Mouse (Mus musculus) kidney, embryonic 16.5 days (tissue): ENCODE results near the gene Tsfm. TPM values are rescaled to one million over a fixed set of nuclear protein-coding genes. Genes with fewer than 3 reads are reported as not detected.
A peak's percentile ranks its signal among the peaks of the same experiment; 100 is the strongest.

Experiments
- ATAC-seq: fragments of 200-750 bp; cut with Nextera tagmentation; 2 replicates; pipeline ENCODE4 v1.8.0; 2017; ENCODE audit warnings: moderate TSS enrichment; ENCODE audit not compliant: low FRiP score, low TSS enrichment
- H3K27ac ChIP-seq: fragments of 300-500 bp; sonication (generic); 2 replicates; pipeline ENCODE4 v1.5.1; 2014; ENCODE audit warnings: low read length
- H3K27me3 ChIP-seq: fragments of 300-500 bp; sonication (generic); 2 replicates; pipeline ENCODE4 v1.6.1; 2014; ENCODE audit warnings: low read length, control low read depth, mixed read lengths; ENCODE audit not compliant: insufficient read depth
- H3K36me3 ChIP-seq: fragments of 300-500 bp; sonication (generic); 2 replicates; pipeline ENCODE4 v1.6.1; 2014; ENCODE audit warnings: low read length, control low read depth, mixed read lengths; ENCODE audit not compliant: insufficient read depth
- H3K4me1 ChIP-seq: fragments of 300-500 bp; sonication (generic); 2 replicates; pipeline ENCODE4 v1.6.1; 2014; ENCODE audit warnings: low read length, control low read depth, mixed read lengths; ENCODE audit not compliant: insufficient read depth
- H3K4me2 ChIP-seq: fragments of 300-500 bp; sonication (generic); replicated peaks from 2 replicates; pipeline ENCODE4 v1.6.1; 2014; ENCODE audit warnings: low read depth, low read length
- H3K4me3 ChIP-seq: fragments of 300-500 bp; sonication (generic); 2 replicates; pipeline ENCODE4 v1.5.1; 2014; ENCODE audit warnings: mild to moderate bottlenecking, low read length
- H3K9ac ChIP-seq: fragments of 300-500 bp; sonication (generic); replicated peaks from 2 replicates; pipeline ENCODE4 v1.6.1; 2014; ENCODE audit warnings: low read length
- H3K9me3 ChIP-seq: fragments of 300-500 bp; sonication (generic); 2 replicates; pipeline ENCODE4 v1.6.1; 2016; ENCODE audit warnings: low read length, control low read depth
- WGBS: fragments of 180-500 bp; shearing (Covaris S2); extraction: QIAGEN DNeasy Blood & Tissue Kit; methylation state at CpG from one replicate; pipeline ENCODE4 v1.1.7; 2014; 5-methylcytosine and 5-hydroxymethylcytosine counted together
- microRNA counts: library from miRNA; unstranded; fragments of <30 nt; microRNA quantifications from one replicate; lab custom pipeline; 2016
- microRNA-seq: library from miRNA; unstranded; fragments of <30 nt; microRNA quantifications from one replicate; pipeline ENCODE4, GENCODE M21; 2016
- polyA plus RNA-seq: library from polyadenylated mRNA; unstranded; fragments of >200 nt; fragmentation: Nextera tagmentation; extraction: Ambion mirVana; gene quantifications from 2 replicates; pipeline ENCODE4 v1.2.1, GENCODE M21; 2015

Tsfm gene
- polyA plus RNA-seq, 1 experiment from 2014 or later = 102 TPM

DNA sequence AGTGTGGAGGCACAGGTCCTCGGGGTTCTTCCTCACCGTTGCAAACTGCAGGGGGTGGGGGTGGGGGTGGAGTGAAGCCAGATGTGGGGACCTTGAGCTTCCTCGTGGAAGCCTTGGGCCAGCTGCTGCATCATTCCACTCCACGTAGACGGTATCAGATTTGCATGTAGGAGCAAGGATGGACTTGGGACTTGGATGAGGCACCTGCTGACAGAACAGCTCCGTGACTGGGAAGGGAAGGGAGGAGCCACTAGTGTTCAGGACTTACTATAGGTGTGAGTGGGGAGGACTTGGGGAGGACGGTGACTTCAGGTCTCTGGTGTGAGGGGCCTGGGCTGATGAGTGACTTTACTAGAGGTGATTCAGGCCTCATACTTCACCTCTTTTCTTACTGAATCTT lies 57.7 kb downstream of the Tsfm start:
- H3K36me3 ChIP-seq = no peaks in the 10 kb centered on the region
- no peak overlapping the region for H3K9ac ChIP-seq
- no peak overlapping the region for H3K4me2 ChIP-seq
- peaks cover 54% of the 10 kb centered on the region for H3K4me1 ChIP-seq
- H3K9me3 ChIP-seq = no peaks in the 10 kb centered on the region
- no peak for ATAC-seq
- H3K27ac ChIP-seq = peak overlapping the region; percentile 91
- WGBS = 37% methylated on average over 7 of the region's 7 CpGs
- no peaks in the 10 kb centered on the region for H3K27me3 ChIP-seq
- no peak overlapping the region for H3K4me3 ChIP-seq

DNA sequence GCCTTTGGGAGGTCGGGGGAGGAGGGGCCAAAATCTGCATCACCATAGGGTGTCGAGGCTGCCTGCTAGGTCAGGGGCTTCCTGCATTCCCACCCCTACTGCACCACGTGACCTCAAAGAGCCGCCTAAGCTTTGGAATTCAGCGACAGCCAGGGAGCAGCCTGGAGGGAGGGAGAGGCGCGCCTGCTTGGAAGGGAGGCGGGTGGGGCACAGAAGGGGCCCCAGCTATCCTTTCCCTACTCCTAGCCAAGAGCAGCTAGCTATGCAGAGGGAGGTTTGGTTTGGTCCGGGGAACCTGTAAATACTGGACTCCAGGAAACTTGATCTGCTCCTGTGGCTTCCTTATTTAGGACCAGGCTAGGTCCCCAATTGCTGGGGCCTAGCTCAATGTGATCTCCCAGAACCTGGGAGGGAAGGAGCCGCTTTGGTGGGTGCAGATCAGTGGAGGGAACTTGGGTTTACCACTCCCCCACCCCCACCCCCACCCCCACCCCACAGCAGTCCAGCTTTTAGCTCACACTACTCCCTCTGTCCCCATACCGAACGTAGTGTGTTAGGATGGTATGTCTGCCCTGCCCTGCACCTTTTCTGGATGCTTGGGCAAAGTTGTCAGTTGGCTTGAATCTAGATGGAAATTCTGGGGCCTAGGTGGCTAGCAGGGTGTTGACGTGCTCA lies 58.5 kb downstream of the Tsfm start:
- Histone ChIP-seq H3K4me3 (peak overlapping the region; percentile 2; the same call in 1 of the 2 replicates), H3K4me1 (peaks cover 47% of the 10 kb centered on the region), H3K9ac (peak overlapping the region; percentile 51; the same call in 1 of the 2 replicates), H3K36me3 (no peaks in the 10 kb centered on the region), H3K4me2 (peak overlapping the region; percentile 41), H3K27me3 (no peaks in the 10 kb centered on the region), H3K27ac (peak overlapping the region; percentile 91), H3K9me3 (no peaks in the 10 kb centered on the region)
- peak; percentile 92 for ATAC-seq
- WGBS = 9% methylated on average over 13 of the region's 13 CpGs

DNA sequence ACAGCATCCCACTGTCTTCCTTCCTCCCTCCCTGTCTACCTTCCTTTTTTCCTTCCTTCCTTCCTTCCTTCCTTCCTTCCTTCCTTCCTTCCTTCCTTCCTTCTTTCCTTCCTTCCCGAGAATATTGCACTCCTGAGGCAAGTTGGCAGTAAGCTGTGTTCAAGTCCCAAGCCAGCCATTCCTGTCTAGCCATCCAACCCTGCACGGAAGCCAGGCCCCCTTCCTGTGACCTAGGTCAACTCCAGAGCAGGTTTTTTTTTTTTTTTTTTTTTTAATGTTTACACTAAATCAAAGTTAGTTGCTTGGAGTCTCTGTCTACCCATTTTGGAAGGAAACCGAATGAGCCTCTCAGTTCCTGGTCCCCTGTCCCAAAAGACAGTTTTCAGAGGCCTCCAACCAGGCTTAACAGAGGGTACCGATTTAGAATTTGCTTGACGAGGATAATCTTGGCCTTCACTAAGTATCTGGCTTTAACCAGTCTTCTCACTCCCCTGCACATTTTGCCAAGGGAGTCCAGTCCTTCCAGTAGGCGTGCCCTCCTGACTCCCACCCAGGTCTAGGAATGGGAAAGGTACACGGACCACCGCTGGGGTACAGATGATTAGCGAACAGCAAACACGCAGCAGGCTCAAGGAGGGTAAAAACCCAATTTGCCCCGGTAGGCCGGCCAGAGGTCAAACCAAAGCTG lies 59.1 kb downstream of the Tsfm start:
- 6% methylated on average over 12 of the region's 12 CpGs for WGBS
- no peaks in the 10 kb centered on the region for H3K36me3 ChIP-seq

DNA sequence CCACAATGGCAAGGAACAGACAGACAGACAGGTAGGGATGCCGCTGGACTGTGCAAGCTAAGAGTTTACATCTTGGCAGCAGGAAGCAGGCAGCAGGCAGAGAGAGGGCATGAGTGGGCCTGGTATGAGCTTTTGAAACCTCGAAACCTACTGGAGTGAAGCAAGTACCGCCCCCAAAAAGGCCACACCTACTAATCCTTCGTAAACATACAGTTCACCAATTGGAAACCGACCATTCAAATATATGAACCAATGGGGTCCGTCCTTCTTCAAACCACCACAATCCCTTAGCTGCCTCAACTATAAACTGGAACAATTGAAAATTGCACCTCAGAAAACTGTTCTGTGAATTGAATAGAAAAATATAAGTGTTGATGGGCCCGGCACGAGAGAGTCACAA lies 66.8 kb downstream of the Tsfm start:
- 87% methylated on average over 8 of the region's 8 CpGs for WGBS
- no peak for ATAC-seq
- Histone ChIP-seq H3K9me3 (no peaks in the 10 kb centered on the region), H3K9ac (no peak overlapping the region), H3K4me3 (no peak overlapping the region), H3K4me2 (no peak overlapping the region), H3K27ac (peak overlapping the region; percentile 91; the same call in 1 of the 2 replicates), H3K4me1 (peaks cover 30% of the 10 kb centered on the region), H3K36me3 (no peaks in the 10 kb centered on the region), H3K27me3 (no peaks in the 10 kb centered on the region)

More for the DNA sequence above, 59.1 kb downstream of the Tsfm start:
- peak overlapping the region; percentile 41 for H3K4me2 ChIP-seq
- peak; percentile 60 for ATAC-seq
- peak overlapping the region; percentile 2; the same call in 1 of the 2 replicates for H3K4me3 ChIP-seq
- peaks cover 40% of the 10 kb centered on the region for H3K4me1 ChIP-seq
- H3K9me3 ChIP-seq = no peaks in the 10 kb centered on the region
- H3K27ac ChIP-seq = peak overlapping the region; percentile 91
- no peaks in the 10 kb centered on the region for H3K27me3 ChIP-seq
- H3K9ac ChIP-seq = peak overlapping the region; percentile 23; the same call in 1 of the 2 replicates

DNA sequence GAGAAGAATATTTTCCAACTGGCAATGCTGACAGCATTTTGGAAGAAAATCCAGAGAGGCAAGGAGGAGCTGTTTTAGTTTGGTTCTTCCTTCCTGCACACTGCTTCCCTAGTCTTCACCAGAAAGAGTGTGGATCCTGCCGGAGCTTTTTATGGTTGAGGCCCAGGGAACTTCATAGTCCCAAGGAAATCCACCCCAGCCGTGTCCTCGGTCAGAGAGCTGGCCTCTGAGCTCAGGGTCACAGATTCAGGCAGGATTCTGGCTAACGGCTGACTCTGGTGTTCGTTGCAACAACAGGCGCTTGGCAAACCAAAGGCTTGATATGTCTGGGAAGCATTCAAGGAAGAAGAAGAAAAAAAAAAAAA lies 67.7 kb downstream of the Tsfm start:
- peaks cover 26% of the 10 kb centered on the region for H3K4me1 ChIP-seq
- WGBS = 10% methylated on average over 6 of the region's 6 CpGs
- H3K9ac ChIP-seq = no peak overlapping the region
- no peaks in the 10 kb centered on the region for H3K27me3 ChIP-seq
- H3K9me3 ChIP-seq = no peaks in the 10 kb centered on the region
- ATAC-seq = no peak
- no peaks in the 10 kb centered on the region for H3K36me3 ChIP-seq
- H3K27ac ChIP-seq = peak overlapping the region; percentile 91
- peak overlapping the region; percentile 19 for H3K4me2 ChIP-seq
- no peak overlapping the region for H3K4me3 ChIP-seq

DNA sequence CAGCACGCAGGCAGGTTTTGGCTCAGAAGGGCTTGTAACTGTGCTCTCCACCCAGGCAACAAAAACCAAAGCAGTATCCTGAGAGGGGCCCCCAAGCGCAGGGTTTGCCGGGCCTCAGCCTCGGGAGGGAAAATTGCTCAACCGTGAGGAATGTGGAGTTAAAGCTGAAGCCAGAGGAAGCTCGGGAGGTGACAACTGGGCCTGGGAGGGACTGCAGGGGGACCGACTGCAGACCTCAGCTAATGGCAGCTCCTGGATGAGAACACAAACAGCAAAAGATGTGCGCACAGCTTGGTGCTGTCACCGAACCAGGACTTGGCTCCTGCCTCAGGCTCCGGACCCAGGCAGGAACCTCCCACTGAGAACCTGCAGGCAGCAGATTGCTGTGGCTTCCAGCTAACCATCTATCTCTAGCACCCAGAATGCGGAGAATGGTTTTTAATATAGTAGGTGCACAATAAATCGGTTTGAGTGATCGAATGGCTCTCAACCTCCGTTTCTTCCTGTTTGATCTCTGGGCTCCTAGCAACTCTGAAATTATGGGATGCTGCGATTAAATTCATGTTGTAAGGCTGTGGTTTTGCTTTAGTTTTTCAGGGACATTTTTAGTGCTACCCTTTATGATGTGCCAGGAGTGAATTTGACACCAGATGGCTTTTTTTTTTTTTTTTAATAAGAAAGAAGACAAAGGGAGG lies 68.2 kb downstream of the Tsfm start:
- no peak overlapping the region; the same call in 1 of the 2 replicates for H3K9ac ChIP-seq
- H3K4me1 ChIP-seq = peaks cover 31% of the 10 kb centered on the region
- peak; percentile 90 for ATAC-seq
- H3K4me2 ChIP-seq = peak overlapping the region; percentile 21; the same call in 1 of the 2 replicates
- H3K27me3 ChIP-seq = no peaks in the 10 kb centered on the region
- H3K36me3 ChIP-seq = no peaks in the 10 kb centered on the region
- H3K27ac ChIP-seq = peak overlapping the region; percentile 91
- 21% methylated on average over 15 of the region's 15 CpGs for WGBS
- no peaks in the 10 kb centered on the region for H3K9me3 ChIP-seq
- H3K4me3 ChIP-seq = no peak overlapping the region

DNA sequence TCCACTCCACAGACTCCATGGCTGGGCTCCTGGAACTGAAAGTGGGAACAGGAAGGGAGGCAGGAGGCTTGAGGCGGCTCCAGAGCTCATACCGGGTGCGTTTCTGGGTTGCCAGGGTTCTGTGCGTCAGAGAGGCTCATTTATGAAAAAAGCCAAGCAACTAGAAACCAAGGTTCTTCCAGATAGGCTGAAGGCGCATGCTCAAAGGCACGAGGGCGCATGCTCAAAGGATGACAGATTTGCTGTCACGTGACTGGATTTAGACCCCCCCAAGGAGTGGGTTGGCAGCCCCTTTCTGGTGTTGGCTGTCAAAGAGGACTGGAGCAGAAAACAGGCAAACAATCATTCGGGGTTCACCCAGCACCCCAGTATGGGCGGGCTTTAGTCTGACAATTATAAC lies 68.9 kb downstream of the Tsfm start:
- 0 out of 2 replicates have a peak, but pooled peaks have one; percentile 22 for ATAC-seq
- Histone ChIP-seq H3K27me3 (no peaks in the 10 kb centered on the region), H3K36me3 (no peaks in the 10 kb centered on the region), H3K4me2 (no peak overlapping the region; the same call in 1 of the 2 replicates), H3K27ac (peak overlapping the region; percentile 91), H3K4me1 (peaks cover 35% of the 10 kb centered on the region), H3K4me3 (no peak overlapping the region), H3K9me3 (no peaks in the 10 kb centered on the region), H3K9ac (no peak overlapping the region)
- WGBS = 51% methylated on average over 10 of the region's 10 CpGs

MicroRNA genes within 50 kb of the gene (microRNA counts, 519-probe panel; counts per million panel counts)
- microRNA mmu-miR-26a (lab: Ali Mortazavi, UCI) (2,892 counts per million, percentile 69 among the panel's probes with 10 or more counts), microRNA mmu-miR-546 (lab: Ali Mortazavi, UCI) (104 counts per million, percentile 35 among the panel's probes with 10 or more counts)

Small RNA genes lying within 50 kb of the gene (microRNA-seq; reads per million reads assigned to microRNA genes)
- gene Mir26a-2 (50.8 reads per million, percentile 49 among the genes with 10 or more reads in this experiment), gene Mir546 (0.47 reads per million)

Other genes starting within 250 kb of the Tsfm start
- gene Atp23, start 129.5 kb downstream of the Tsfm start, polyA plus RNA-seq = 16.5 and 18.4 TPM in 2 replicates
- 70.5 and 76.1 TPM in 2 replicates for gene Ctdsp2, start 52.1 kb downstream of the Tsfm start, polyA plus RNA-seq
- gene Avil, start 30.1 kb downstream of the Tsfm start, polyA plus RNA-seq = 0.17 and 0.22 TPM in 2 replicates
- 52.8 and 58.2 TPM in 2 replicates for gene Mettl1, start 10.6 kb upstream of the Tsfm start, polyA plus RNA-seq
- 0.76 and 0.94 TPM in 2 replicates for gene Eef1akmt3, start 10.7 kb upstream of the Tsfm start, polyA plus RNA-seq
- 32.6 and 53.8 TPM in 2 replicates for gene Cyp27b1, start 17.4 kb upstream of the Tsfm start, polyA plus RNA-seq
- gene March9, start 29.3 kb upstream of the Tsfm start, polyA plus RNA-seq = 1.2 and 1.4 TPM in 2 replicates
- gene Cdk4, start 32.7 kb upstream of the Tsfm start, polyA plus RNA-seq = 1,871 and 1,917 TPM in 2 replicates
- gene Tspan31, start 39.4 kb upstream of the Tsfm start, polyA plus RNA-seq = 205 and 208 TPM in 2 replicates
- gene Agap2, start 44.4 kb upstream of the Tsfm start, polyA plus RNA-seq = 0.04 and 0.09 TPM in 2 replicates
- gene Os9, start 90.3 kb upstream of the Tsfm start, polyA plus RNA-seq = 106 and 110 TPM in 2 replicates
- 7.2 and 10.1 TPM in 2 replicates for gene B4galnt1, start 134.4 kb upstream of the Tsfm start, polyA plus RNA-seq
- 2.7 and 4.4 TPM in 2 replicates for gene Slc26a10, start 149.8 kb upstream of the Tsfm start, polyA plus RNA-seq
- 47.8 and 53.8 TPM in 2 replicates for gene Arhgef25, start 159.2 kb upstream of the Tsfm start, polyA plus RNA-seq
- gene Dtx3, start 164.9 kb upstream of the Tsfm start, polyA plus RNA-seq = 115 and 125 TPM in 2 replicates
- 50.9 and 52.2 TPM in 2 replicates for gene Pip4k2c, start 180.7 kb upstream of the Tsfm start, polyA plus RNA-seq
- gene Kif5a, start 232.5 kb upstream of the Tsfm start, polyA plus RNA-seq = 0.76 and 1.7 TPM in 2 replicates
- gene Dctn2, start 235.5 kb upstream of the Tsfm start, polyA plus RNA-seq = 206 and 212 TPM in 2 replicates